Mouse (Mus musculus): ENCODE data around the gene Ank.

Gene Ank

GRCm38 (mm10) chr15:27496596-27497299 is 30.3 kb downstream of the Ank start:
- no peak for DNase-seq (ENCODE audit: low spot score)

- DNase-seq (ENCODE audit: low spot score), result no peak
Measured at GRCm38 (mm10) chr15:27497300-27497997, 31.0 kb downstream of the Ank start.

GRCm38 (mm10) chr15:27498078-27498477 is 31.6 kb downstream of the Ank start:
- no peak for DNase-seq (ENCODE audit: low spot score)

GRCm38 (mm10) chr15:27500390-27500789 is 33.9 kb downstream of the Ank start:
- DNase-seq (ENCODE audit: low spot score), result no peak

- DNase-seq (ENCODE audit: low spot score), result no peak
Measured at GRCm38 (mm10) chr15:27502338-27502737, 35.9 kb downstream of the Ank start.

- no peak for DNase-seq (ENCODE audit: low spot score)
Measured at GRCm38 (mm10) chr15:27503221-27503620, 36.7 kb downstream of the Ank start.

- no peak for DNase-seq (ENCODE audit: low spot score)
Measured at GRCm38 (mm10) chr15:27503801-27504730, 37.6 kb downstream of the Ank start.

- DNase-seq (ENCODE audit: low spot score), result no peak
Measured at GRCm38 (mm10) chr15:27506127-27506886, 39.8 kb downstream of the Ank start.

GRCm38 (mm10) chr15:27506893-27507596 is 40.6 kb downstream of the Ank start:
- DNase-seq (ENCODE audit: low spot score), result no peak

GRCm38 (mm10) chr15:27508169-27508568 is 41.7 kb downstream of the Ank start:
- DNase-seq (ENCODE audit: low spot score), result no peak

GRCm38 (mm10) chr15:27508982-27509381 is 42.5 kb downstream of the Ank start:
- no peak for DNase-seq (ENCODE audit: low spot score)

- no peak for DNase-seq (ENCODE audit: low spot score)
Measured at GRCm38 (mm10) chr15:27516927-27517326, 50.5 kb downstream of the Ank start.

GRCm38 (mm10) chr15:27518026-27518425 is 51.5 kb downstream of the Ank start:
- DNase-seq (ENCODE audit: low spot score), result no peak

- DNase-seq (ENCODE audit: low spot score), result no peak
Measured at GRCm38 (mm10) chr15:27519857-27520256, 53.4 kb downstream of the Ank start.

GRCm38 (mm10) chr15:27525233-27526005 is 58.9 kb downstream of the Ank start:
- peak; percentile 10 for DNase-seq (ENCODE audit: low spot score)

- DNase-seq (ENCODE audit: low spot score), result no peak
Measured at GRCm38 (mm10) chr15:27528896-27529295, 62.4 kb downstream of the Ank start.

- no peak for DNase-seq (ENCODE audit: low spot score)
Measured at GRCm38 (mm10) chr15:27530023-27530422, 63.5 kb downstream of the Ank start.

- no peak for DNase-seq (ENCODE audit: low spot score)
Measured at GRCm38 (mm10) chr15:27533036-27533435, 66.6 kb downstream of the Ank start.

- DNase-seq (ENCODE audit: low spot score), result no peak
Measured at GRCm38 (mm10) chr15:27535681-27536080, 69.2 kb downstream of the Ank start.

GRCm38 (mm10) chr15:27536186-27536585 is 69.7 kb downstream of the Ank start:
- no peak for DNase-seq (ENCODE audit: low spot score)

All from ovary, postnatal 36 days (tissue).